Mouse (Mus musculus) heart, embryonic 11.5 days (tissue): Measurements from ENCODE around the gene Trhde. TPM values are rescaled to one million over a fixed set of nuclear protein-coding genes. Genes with fewer than 3 reads are reported as not detected.

Source experiments
- ATAC-seq: fragments of 200-750 bp; cut with Nextera tagmentation; replicated peaks from 2 replicates; pipeline ENCODE4 v1.8.0; 2017; ENCODE audit warnings: moderate library complexity; ENCODE audit not compliant: insufficient number of reproducible peaks, low FRiP score, low TSS enrichment
- H3K27ac ChIP-seq: fragments of 300-500 bp; sonication (generic); 2 replicates; pipeline ENCODE4 v1.5.1; 2014; ENCODE audit warnings: mild to moderate bottlenecking, low read depth, low read length
- H3K27me3 ChIP-seq: fragments of 300-500 bp; sonication (generic); 2 replicates; pipeline ENCODE4 v1.6.1; 2014; ENCODE audit warnings: mild to moderate bottlenecking, low read length, mixed read lengths; ENCODE audit not compliant: control insufficient read depth, insufficient read depth
- H3K36me3 ChIP-seq: fragments of 300-500 bp; sonication (generic); 2 replicates; pipeline ENCODE4 v1.6.1; 2014; ENCODE audit warnings: mild to moderate bottlenecking, low read length, moderate library complexity, mixed read lengths; ENCODE audit not compliant: control insufficient read depth, insufficient read depth
- H3K4me1 ChIP-seq: fragments of 300-500 bp; sonication (generic); 2 replicates; pipeline ENCODE4 v1.6.1; 2014; ENCODE audit warnings: low read length; ENCODE audit not compliant: control insufficient read depth, insufficient read depth
- H3K4me2 ChIP-seq: fragments of 300-500 bp; sonication (generic); 2 replicates; pipeline ENCODE4 v1.6.1; 2014; ENCODE audit warnings: mild to moderate bottlenecking, moderate library complexity
- H3K4me3 ChIP-seq: fragments of 300-500 bp; sonication (generic); 2 replicates; pipeline ENCODE4 v1.5.1; 2014; ENCODE audit warnings: low read depth, low read length
- H3K9ac ChIP-seq: fragments of 300-500 bp; sonication (generic); 2 replicates; pipeline ENCODE4 v1.6.1; 2014; ENCODE audit warnings: mild to moderate bottlenecking, low read depth, low read length, moderate library complexity
- H3K9me3 ChIP-seq: fragments of 300-500 bp; sonication (generic); replicated peaks from 2 replicates; pipeline ENCODE4 v1.6.1; 2016; ENCODE audit warnings: low read length; ENCODE audit not compliant: control insufficient read depth
- WGBS: fragments of 180-500 bp; shearing (Covaris S2); extraction: QIAGEN DNeasy Blood & Tissue Kit; methylation state at CpG from one replicate; pipeline ENCODE4 v1.1.7; 2014; ENCODE audit not compliant: insufficient replicate concordance; 5-methylcytosine and 5-hydroxymethylcytosine counted together
- polyA plus RNA-seq: library from polyadenylated mRNA; unstranded; fragments of >200 nt; fragmentation: Nextera tagmentation; extraction: Ambion mirVana; gene quantifications from 2 replicates; pipeline ENCODE4 v1.2.1, GENCODE M21; 2014

Gene Trhde
- polyA plus RNA-seq, 1 experiment from 2014 or later, result 0.13 TPM

DNA sequence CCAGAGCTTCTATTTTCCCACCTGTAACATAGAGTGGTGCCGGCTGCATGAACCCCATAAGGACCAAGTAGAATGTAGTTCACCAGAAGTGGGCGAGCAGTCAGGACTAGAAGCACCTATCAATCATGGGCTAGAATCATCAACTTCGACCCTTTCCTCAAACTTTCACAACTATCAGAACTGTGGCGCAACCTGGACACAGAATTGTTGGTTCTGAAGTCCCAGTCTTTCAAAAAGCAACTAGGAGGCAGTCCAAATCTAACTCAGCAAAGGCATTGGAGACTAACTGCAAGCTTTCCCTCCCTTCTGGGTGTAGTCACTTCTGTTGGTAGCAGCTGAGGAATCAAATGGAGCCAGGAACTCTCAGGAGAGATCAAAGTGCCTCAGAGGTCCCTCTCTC, 2.6 kb downstream of the Trhde start:
- Histone ChIP-seq H3K4me1 (0 out of 2 replicates have a peak, but pooled peaks cover 2% of the 10 kb centered on the region), H3K4me2 (no peak overlapping the region), H3K9me3 (no peaks in the 10 kb centered on the region), H3K9ac (no peak overlapping the region), H3K27ac (no peak overlapping the region), H3K4me3 (no peak overlapping the region), H3K36me3 (no peaks in the 10 kb centered on the region), H3K27me3 (peaks cover 46% of the 10 kb centered on the region)
- 83% methylated on average over 4 of the region's 4 CpGs for WGBS
- no peak for ATAC-seq

DNA sequence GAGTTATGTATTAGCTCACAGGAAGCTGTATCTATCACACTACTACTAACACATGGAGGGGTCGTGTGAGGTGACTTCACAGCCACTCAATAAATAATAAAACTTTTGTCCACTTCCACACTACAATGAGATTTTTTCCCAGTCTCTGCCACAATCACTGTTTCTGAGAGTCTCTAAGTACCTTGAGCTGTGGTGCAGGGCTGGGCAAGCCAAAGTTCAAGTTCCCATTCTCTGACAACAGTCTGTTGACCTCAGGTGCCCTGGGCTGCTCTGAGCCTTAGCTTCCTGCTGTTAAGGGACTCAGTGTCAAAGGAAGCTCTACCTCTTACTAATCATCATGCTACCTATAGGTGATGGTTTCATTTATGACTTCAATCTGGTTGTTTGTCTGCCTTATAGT, 3.3 kb downstream of the Trhde start:
- H3K27me3 ChIP-seq, result peaks cover 44% of the 10 kb centered on the region
- H3K4me3 ChIP-seq, result no peak overlapping the region
- no peak for ATAC-seq
- H3K9ac ChIP-seq, result no peak overlapping the region
- no peak overlapping the region for H3K27ac ChIP-seq
- H3K4me2 ChIP-seq, result no peak overlapping the region
- 62% methylated on average over 1 of the region's 1 CpGs for WGBS
- H3K4me1 ChIP-seq, result 0 out of 2 replicates have a peak, but pooled peaks cover 2% of the 10 kb centered on the region
- H3K9me3 ChIP-seq, result no peaks in the 10 kb centered on the region
- no peaks in the 10 kb centered on the region for H3K36me3 ChIP-seq

- peaks cover 40% of the 10 kb centered on the region for H3K27me3 ChIP-seq
- H3K4me3 ChIP-seq, result no peak overlapping the region
- 0 out of 2 replicates have a peak, but pooled peaks cover 2% of the 10 kb centered on the region for H3K4me1 ChIP-seq
- 61% methylated on average over 5 of the region's 5 CpGs for WGBS
- no peak for ATAC-seq
- no peak overlapping the region for H3K27ac ChIP-seq
- H3K9ac ChIP-seq, result no peak overlapping the region
- H3K9me3 ChIP-seq, result no peaks in the 10 kb centered on the region
- H3K36me3 ChIP-seq, result no peaks in the 10 kb centered on the region
- no peak overlapping the region for H3K4me2 ChIP-seq
These were observed 3.9 kb downstream of the Trhde start for GRCm38 (mm10) chr10:114798218-114798617.

- 0 out of 2 replicates have a peak, but pooled peaks cover 2% of the 10 kb centered on the region for H3K4me1 ChIP-seq
- H3K4me3 ChIP-seq, result no peak overlapping the region
- 78% methylated on average over 1 of the region's 1 CpGs for WGBS
- no peaks in the 10 kb centered on the region for H3K9me3 ChIP-seq
- no peak overlapping the region for H3K4me2 ChIP-seq
- H3K27me3 ChIP-seq, result peaks cover 35% of the 10 kb centered on the region
- no peak for ATAC-seq
- no peak overlapping the region for H3K9ac ChIP-seq
- H3K36me3 ChIP-seq, result no peaks in the 10 kb centered on the region
- no peak overlapping the region for H3K27ac ChIP-seq
These were observed 4.4 kb downstream of the Trhde start for GRCm38 (mm10) chr10:114797664-114798063.

GRCm38 (mm10) chr10:114796872-114797271, 5.2 kb downstream of the Trhde start:
- WGBS, result 65% methylated on average over 5 of the region's 5 CpGs
- no peak overlapping the region for H3K9ac ChIP-seq

GRCm38 (mm10) chr10:114794214-114794613, 7.9 kb downstream of the Trhde start:
- Histone ChIP-seq H3K4me3 (no peak overlapping the region), H3K4me2 (no peak overlapping the region), H3K9ac (no peak overlapping the region), H3K4me1 (no peaks in the 10 kb centered on the region), H3K9me3 (no peaks in the 10 kb centered on the region), H3K36me3 (no peaks in the 10 kb centered on the region), H3K27ac (no peak overlapping the region), H3K27me3 (0 out of 2 replicates have a peak, but pooled peaks cover 2% of the 10 kb centered on the region)
- WGBS, result 61% methylated on average over 6 of the region's 6 CpGs
- no peak for ATAC-seq

More at GRCm38 (mm10) chr10:114796872-114797271, 5.2 kb downstream of the Trhde start:
- Histone ChIP-seq H3K27ac (no peak overlapping the region), H3K9me3 (no peaks in the 10 kb centered on the region), H3K4me3 (no peak overlapping the region), H3K4me1 (0 out of 2 replicates have a peak, but pooled peaks cover 2% of the 10 kb centered on the region), H3K4me2 (no peak overlapping the region), H3K36me3 (no peaks in the 10 kb centered on the region), H3K27me3 (peaks cover 27% of the 10 kb centered on the region)
- ATAC-seq, result no peak

DNA sequence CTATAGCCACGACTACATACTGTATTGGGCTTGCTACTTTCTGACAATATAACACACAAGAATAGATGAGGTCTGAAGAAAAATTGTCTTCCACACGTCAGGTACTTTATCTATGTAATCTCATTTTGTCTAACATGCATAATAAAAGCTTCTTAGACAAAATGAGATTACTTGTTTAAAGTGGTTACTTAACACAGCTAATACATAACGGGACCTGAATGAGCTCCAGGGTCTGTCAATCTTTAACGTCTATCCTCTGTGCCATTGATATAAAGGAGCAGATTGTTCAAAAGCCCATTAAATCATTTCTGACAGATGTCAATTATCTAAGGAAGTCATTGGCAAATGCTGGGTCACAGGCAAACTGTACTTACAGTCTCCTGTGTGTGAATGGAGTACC, 36.2 kb downstream of the Trhde start:
- Histone ChIP-seq H3K36me3 (no peaks in the 10 kb centered on the region), H3K4me3 (no peak overlapping the region), H3K27ac (no peak overlapping the region), H3K9ac (no peak overlapping the region), H3K27me3 (no peaks in the 10 kb centered on the region), H3K9me3 (no peaks in the 10 kb centered on the region), H3K4me2 (no peak overlapping the region), H3K4me1 (no peaks in the 10 kb centered on the region)
- no peak for ATAC-seq
- 70% methylated on average over 4 of the region's 4 CpGs for WGBS

- no peaks in the 10 kb centered on the region for H3K9me3 ChIP-seq
- no peak for ATAC-seq
- H3K36me3 ChIP-seq, result no peaks in the 10 kb centered on the region
- H3K27ac ChIP-seq, result no peak overlapping the region
- no peaks in the 10 kb centered on the region for H3K27me3 ChIP-seq
- H3K4me1 ChIP-seq, result no peaks in the 10 kb centered on the region
- no peak overlapping the region for H3K4me2 ChIP-seq
- H3K9ac ChIP-seq, result no peak overlapping the region
- 78% methylated on average over 7 of the region's 7 CpGs for WGBS
- H3K4me3 ChIP-seq, result no peak overlapping the region
These were observed 40.0 kb downstream of the Trhde start for GRCm38 (mm10) chr10:114762125-114762524.

DNA sequence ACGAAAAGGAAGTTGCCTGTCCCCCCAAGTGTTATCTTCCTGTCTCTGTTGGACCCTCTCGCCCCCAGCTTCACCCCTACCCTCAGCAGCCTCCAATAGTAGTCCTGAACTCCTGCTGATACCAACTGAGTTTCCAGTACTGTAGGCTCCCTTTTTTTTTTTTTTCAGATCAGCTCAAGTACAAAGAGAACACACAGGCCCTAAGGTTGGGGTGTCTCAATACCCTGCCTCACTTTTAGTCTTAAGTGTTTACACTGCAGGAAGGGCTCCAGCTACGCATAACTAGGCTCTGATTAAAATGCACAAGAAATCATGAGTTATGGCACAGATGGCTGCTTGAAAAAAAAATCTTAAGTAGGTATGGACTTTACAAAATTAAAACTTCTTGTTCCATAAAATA, 42.9 kb downstream of the Trhde start:
- Histone ChIP-seq H3K4me2 (no peak overlapping the region), H3K9ac (no peak overlapping the region), H3K36me3 (no peaks in the 10 kb centered on the region), H3K27me3 (no peaks in the 10 kb centered on the region), H3K27ac (no peak overlapping the region), H3K9me3 (no peaks in the 10 kb centered on the region), H3K4me1 (no peaks in the 10 kb centered on the region), H3K4me3 (no peak overlapping the region)
- WGBS, result 56% methylated on average over 3 of the region's 3 CpGs
- no peak for ATAC-seq
